Mouse (Mus musculus): ENCODE data around the gene Pkd1l3.

Gene Pkd1l3

GRCm38 (mm10) chr8:109697754-109698153, 83.4 kb downstream of the Pkd1l3 start:
- DNase-seq (ENCODE audit: low spot score in 2 of 2): no peak

GRCm38 (mm10) chr8:109698477-109698876, 84.2 kb downstream of the Pkd1l3 start:
- no peak for DNase-seq (ENCODE audit: low spot score in 2 of 2)

- DNase-seq (ENCODE audit: low spot score in 2 of 2): no peak
These were observed 90.4 kb downstream of the Pkd1l3 start for GRCm38 (mm10) chr8:109704565-109705319.

GRCm38 (mm10) chr8:109705320-109706075, 91.2 kb downstream of the Pkd1l3 start, which contains the start of gene Zfp821:
Gene Zfp821, plus strand, starts transcription at chr8:109705546.
- peak; percentile 86 to 90 for DNase-seq (ENCODE audit: low spot score in 2 of 2)

GRCm38 (mm10) chr8:109706076-109706873, 92.0 kb downstream of the Pkd1l3 start:
- no peak for DNase-seq (ENCODE audit: low spot score in 2 of 2)

GRCm38 (mm10) chr8:109706874-109707237, 92.5 kb downstream of the Pkd1l3 start:
- peak; percentile 47 to 64 for DNase-seq (ENCODE audit: low spot score in 2 of 2)

GRCm38 (mm10) chr8:109707921-109708320, 93.6 kb downstream of the Pkd1l3 start:
- DNase-seq (ENCODE audit: low spot score in 2 of 2): no peak

- DNase-seq (ENCODE audit: low spot score in 2 of 2): no peak
These were observed 98.2 kb downstream of the Pkd1l3 start for GRCm38 (mm10) chr8:109712521-109712920.

GRCm38 (mm10) chr8:109714961-109715360, 100.6 kb downstream of the Pkd1l3 start:
- no peak for DNase-seq (ENCODE audit: low spot score in 2 of 2)

Data from right cerebral cortex, postnatal 36 days (tissue).